ENCODE assay signal across 30 mouse cellular contexts in the genomic region with DNA sequence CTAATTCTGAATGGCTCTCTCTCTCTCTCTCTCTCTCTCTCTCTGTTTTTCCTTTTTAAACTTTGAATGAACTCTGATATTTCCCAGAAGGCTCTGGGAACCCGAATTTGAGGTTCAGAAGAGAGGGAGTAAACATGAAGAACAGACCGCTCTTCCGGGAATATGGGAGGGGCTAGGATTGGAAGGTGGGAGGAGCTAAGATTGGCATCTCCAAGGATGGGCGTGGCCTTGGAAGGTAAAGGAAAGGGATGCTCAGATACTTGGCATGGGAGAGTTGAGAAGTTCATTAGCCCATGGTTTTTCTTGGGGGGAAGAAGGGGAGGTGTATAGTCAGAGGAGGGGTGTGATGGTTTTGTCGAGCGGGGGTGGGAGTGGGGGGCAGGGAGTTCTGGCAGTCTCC. TPM values are rescaled to one million over a fixed set of nuclear protein-coding genes. Genes with fewer than 3 reads are reported as not detected.
A peak's percentile ranks its signal among the peaks of the same experiment; 100 is the strongest.
DNase-seq lines count a peak whose midpoint lies in the region; ATAC-seq and TF ChIP-seq lines count a peak whose summit lies in the region.
"Had no signal": no experiment of that assay in that cellular context is flagged by ENCODE, and none has a peak within 500 bp of the region (broad histone marks: within the 10 kb centered on the region; RNA-seq: fewer than 3 reads in every experiment).

No protein-coding gene starts in this region.

- peak; percentile 33 for DNase-seq in forebrain, embryonic 11.5 days (ENCODE audit: low spot score)
- peak; percentile 19 for DNase-seq in lung, embryonic 14.5 days
- no peak for DNase-seq in lung, postnatal 14 days
- DNase-seq in ZHBTc4 (ENCODE audit: low read depth, low spot score) = peak; percentile 43
- no peak for DNase-seq in stomach, postnatal 0 days (ENCODE audit: low spot score)
- no peak for DNase-seq in cerebellum, postnatal 36 days
- DNase-seq: cerebellum, adult 2 months; cerebellum, postnatal 25 days; gastrocnemius, adult 2 months; heart, adult 2 months; kidney, adult 9 months; layer of hippocampus, postnatal 36 days; left cerebral cortex, postnatal 4 days; liver, postnatal 0 days had no signal

- 64% methylated on average over 6 of the region's 6 CpGs for WGBS in forebrain, embryonic 11.5 days
- WGBS in forebrain, embryonic 13.5 days = 69% methylated on average over 6 of the region's 6 CpGs
- 41% methylated on average over 6 of the region's 6 CpGs for WGBS in lung, embryonic 14.5 days
- WGBS in stomach, postnatal 0 days = 49% methylated on average over 6 of the region's 6 CpGs

- no peak overlapping the region for H3K4me3 ChIP-seq in forebrain, embryonic 11.5 days (ENCODE audit: low read depth, low read length)
- no peak overlapping the region for H3K4me3 ChIP-seq in forebrain, embryonic 13.5 days
- no peak overlapping the region for H3K4me3 ChIP-seq in lung, embryonic 14.5 days (ENCODE audit: low read depth, low read length)
- H3K4me3 ChIP-seq in stomach, postnatal 0 days (ENCODE audit: low read depth, low read length) = no peak overlapping the region
- H3K4me3 ChIP-seq: forebrain, embryonic 15.5 days; gastrocnemius, adult 2 months; heart, adult 2 months; heart, embryonic 13.5 days; hindbrain, embryonic 10.5 days; hindbrain, embryonic 15.5 days; liver, embryonic 12.5 days; megakaryocyte, embryonic 14.5 days; midbrain, embryonic 12.5 days; myocyte; neural tube, embryonic 12.5 days had no signal

- TF ChIP-seq CTCF in lung, embryonic 14.5 days (IDR thresholded peaks at IDR 0.05; ENCODE audit: low read depth) = no peak
- no peak for TF ChIP-seq CTCF in stomach, postnatal 0 days (IDR thresholded peaks at IDR 0.05; ENCODE audit: low read depth)

- ATAC-seq in forebrain, embryonic 11.5 days (replicated peaks; ENCODE audit: low FRiP score) = no peak
- no peak for ATAC-seq in forebrain, embryonic 13.5 days
- ATAC-seq in lung, embryonic 14.5 days (ENCODE audit: insufficient read depth) = no peak
- ATAC-seq in stomach, postnatal 0 days (ENCODE audit: low FRiP score, low TSS enrichment) = peak; percentile 18; the same call in 1 of the 2 replicates
- ATAC-seq: forebrain, embryonic 15.5 days; inflammation-experienced regulatory T-cells, adult 6 months; liver, embryonic 12.5 days; liver, postnatal 0 days had no signal

- no peaks in the 10 kb centered on the region for H3K9me3 ChIP-seq in forebrain, embryonic 11.5 days (ENCODE audit: control insufficient read depth, low read length)
- H3K9me3 ChIP-seq in forebrain, embryonic 13.5 days (replicated peaks) = no peaks in the 10 kb centered on the region
- no peaks in the 10 kb centered on the region for H3K9me3 ChIP-seq in lung, embryonic 14.5 days (ENCODE audit: low read depth, low read length)
- no peaks in the 10 kb centered on the region for H3K9me3 ChIP-seq in stomach, postnatal 0 days (ENCODE audit: control insufficient read depth, low read length)
- H3K9me3 ChIP-seq: forebrain, embryonic 15.5 days; heart, embryonic 13.5 days; hindbrain, embryonic 10.5 days; hindbrain, embryonic 15.5 days; liver, embryonic 12.5 days; megakaryocyte, embryonic 14.5 days; midbrain, embryonic 12.5 days; neural tube, embryonic 12.5 days had no signal

- no peak for TF ChIP-seq EP300 in stomach, postnatal 0 days (optimal IDR thresholded peaks at IDR 0.05)

- H3K4me1 ChIP-seq in forebrain, embryonic 11.5 days (replicated peaks; ENCODE audit: control insufficient read depth, insufficient read depth, low read length) = no peaks in the 10 kb centered on the region
- H3K4me1 ChIP-seq in forebrain, embryonic 13.5 days = no peaks in the 10 kb centered on the region
- no peaks in the 10 kb centered on the region for H3K4me1 ChIP-seq in lung, embryonic 14.5 days (ENCODE audit: insufficient read depth)
- no peaks in the 10 kb centered on the region for H3K4me1 ChIP-seq in stomach, postnatal 0 days (replicated peaks; ENCODE audit: control insufficient read depth, insufficient read depth)
- H3K4me1 ChIP-seq: forebrain, embryonic 15.5 days; heart, embryonic 13.5 days; hindbrain, embryonic 10.5 days; hindbrain, embryonic 15.5 days; liver, embryonic 12.5 days; megakaryocyte, embryonic 14.5 days; midbrain, embryonic 12.5 days; neural tube, embryonic 12.5 days had no signal

- no peak overlapping the region for H3K9ac ChIP-seq in forebrain, embryonic 11.5 days (ENCODE audit: low read length)
- no peak overlapping the region for H3K9ac ChIP-seq in forebrain, embryonic 13.5 days
- no peak overlapping the region for H3K9ac ChIP-seq in lung, embryonic 14.5 days
- H3K9ac ChIP-seq in stomach, postnatal 0 days (ENCODE audit: low read length) = no peak overlapping the region
- H3K9ac ChIP-seq: forebrain, embryonic 15.5 days; heart, embryonic 13.5 days; hindbrain, embryonic 15.5 days; liver, embryonic 12.5 days; liver, postnatal 0 days; midbrain, embryonic 12.5 days; neural tube, embryonic 12.5 days had no signal

- no peak overlapping the region for H3K4me2 ChIP-seq in forebrain, embryonic 11.5 days (ENCODE audit: low read depth, low read length, severe bottlenecking)
- H3K4me2 ChIP-seq in forebrain, embryonic 13.5 days = no peak overlapping the region
- no peak overlapping the region for H3K4me2 ChIP-seq in lung, embryonic 14.5 days
- no peak overlapping the region for H3K4me2 ChIP-seq in stomach, postnatal 0 days (replicated peaks; ENCODE audit: low read depth)
- H3K4me2 ChIP-seq: forebrain, embryonic 15.5 days; heart, embryonic 13.5 days; hindbrain, embryonic 15.5 days; liver, embryonic 12.5 days; midbrain, embryonic 12.5 days; neural tube, embryonic 12.5 days had no signal

- H3K36me3 ChIP-seq in forebrain, embryonic 11.5 days (ENCODE audit: control insufficient read depth, insufficient read depth, low read length) = no peaks in the 10 kb centered on the region
- no peaks in the 10 kb centered on the region for H3K36me3 ChIP-seq in forebrain, embryonic 13.5 days (ENCODE audit: poor library complexity, severe bottlenecking)
- no peaks in the 10 kb centered on the region for H3K36me3 ChIP-seq in lung, embryonic 14.5 days (ENCODE audit: insufficient read depth)
- H3K36me3 ChIP-seq in stomach, postnatal 0 days (ENCODE audit: control insufficient read depth, insufficient read depth, low read length) = no peaks in the 10 kb centered on the region
- H3K36me3 ChIP-seq: forebrain, embryonic 15.5 days; G1E; heart, embryonic 13.5 days; hindbrain, embryonic 10.5 days; hindbrain, embryonic 15.5 days; liver, embryonic 12.5 days; midbrain, embryonic 12.5 days; neural tube, embryonic 12.5 days had no signal

- H3K27me3 ChIP-seq in forebrain, embryonic 11.5 days (ENCODE audit: control insufficient read depth, insufficient read depth, low read length) = no peaks in the 10 kb centered on the region
- no peaks in the 10 kb centered on the region for H3K27me3 ChIP-seq in forebrain, embryonic 13.5 days
- H3K27me3 ChIP-seq in lung, embryonic 14.5 days (ENCODE audit: insufficient read depth, low read length) = no peaks in the 10 kb centered on the region
- no peaks in the 10 kb centered on the region for H3K27me3 ChIP-seq in stomach, postnatal 0 days (ENCODE audit: control insufficient read depth, insufficient read depth, low read length)
- H3K27me3 ChIP-seq: forebrain, embryonic 15.5 days; heart, embryonic 13.5 days; hindbrain, embryonic 15.5 days; liver, embryonic 12.5 days; midbrain, embryonic 12.5 days; neural tube, embryonic 12.5 days had no signal

- no peak overlapping the region for H3K27ac ChIP-seq in forebrain, embryonic 11.5 days (ENCODE audit: low read depth, low read length)
- no peak overlapping the region for H3K27ac ChIP-seq in forebrain, embryonic 13.5 days
- no peak overlapping the region for H3K27ac ChIP-seq in lung, embryonic 14.5 days (ENCODE audit: low read depth)
- H3K27ac ChIP-seq in stomach, postnatal 0 days (replicated peaks) = no peak overlapping the region
- H3K27ac ChIP-seq: forebrain, embryonic 15.5 days; gastrocnemius, adult 2 months; heart, adult 2 months; heart, embryonic 13.5 days; hindbrain, embryonic 10.5 days; hindbrain, embryonic 15.5 days; liver, embryonic 12.5 days; midbrain, embryonic 12.5 days; neural tube, embryonic 12.5 days had no signal

RNA-seq across cellular contexts. Expression of a gene that starts 17.5 kb away (rescaled TPM):
- polyA plus RNA-seq in forebrain, embryonic 11.5 days (2014; fragmentation: Nextera tagmentation; extraction: Ambion mirVana) = not detected in 2 replicates
- not detected in 2 replicates for polyA plus RNA-seq in forebrain, embryonic 13.5 days (2015; fragmentation: Nextera tagmentation; extraction: Ambion mirVana)
- polyA plus RNA-seq in lung, embryonic 14.5 days (2014; fragmentation: Nextera tagmentation; extraction: Ambion mirVana) = 0.27 TPM in 1 of 2 replicates, not detected in the other
- 1.2 and 1.5 TPM in 2 replicates for polyA plus RNA-seq in stomach, postnatal 0 days (2015; fragmentation: Nextera tagmentation; extraction: Ambion mirVana)
- polyA plus RNA-seq: cerebellum, adult 2 months; embryonic facial prominence, embryonic 11.5 days; forebrain, embryonic 15.5 days; G1E; hindbrain, embryonic 10.5 days; hindbrain, embryonic 15.5 days; inflammation-experienced regulatory T-cells, adult 6 months; limb, embryonic 14.5 days; liver, embryonic 12.5 days; midbrain, embryonic 12.5 days; midbrain, postnatal 0 days; myocyte; neural tube, embryonic 12.5 days had no signal

RNA-seq across cellular contexts. Expression of a gene that starts 31.8 kb away (rescaled TPM):
- not detected in 2 replicates for polyA plus RNA-seq in forebrain, embryonic 11.5 days (2014; fragmentation: Nextera tagmentation; extraction: Ambion mirVana)
- polyA plus RNA-seq in forebrain, embryonic 13.5 days (2015; fragmentation: Nextera tagmentation; extraction: Ambion mirVana) = not detected in 2 replicates
- not detected in 2 replicates for polyA plus RNA-seq in lung, embryonic 14.5 days (2014; fragmentation: Nextera tagmentation; extraction: Ambion mirVana)
- 0.12 and 0.18 TPM in 2 replicates for polyA plus RNA-seq in stomach, postnatal 0 days (2015; fragmentation: Nextera tagmentation; extraction: Ambion mirVana)
- polyA plus RNA-seq: cerebellum, adult 2 months; embryonic facial prominence, embryonic 11.5 days; forebrain, embryonic 15.5 days; G1E; hindbrain, embryonic 10.5 days; hindbrain, embryonic 15.5 days; inflammation-experienced regulatory T-cells, adult 6 months; midbrain, embryonic 12.5 days; myocyte; neural tube, embryonic 12.5 days; stomach, embryonic 14.5 days had no signal

RNA-seq across cellular contexts. Expression of a gene that starts 57.5 kb away (rescaled TPM):
- 11.0 and 11.8 TPM in 2 replicates for polyA plus RNA-seq in forebrain, embryonic 11.5 days (2014; fragmentation: Nextera tagmentation; extraction: Ambion mirVana)
- 17.7 and 19.9 TPM in 2 replicates for polyA plus RNA-seq in forebrain, embryonic 13.5 days (2015; fragmentation: Nextera tagmentation; extraction: Ambion mirVana)
- 5.4 and 5.8 TPM in 2 replicates for polyA plus RNA-seq in lung, embryonic 14.5 days (2014; fragmentation: Nextera tagmentation; extraction: Ambion mirVana)
- polyA plus RNA-seq in stomach, postnatal 0 days (2015; fragmentation: Nextera tagmentation; extraction: Ambion mirVana) = 2.4 and 2.5 TPM in 2 replicates
- polyA plus RNA-seq: G1E, myocyte had no signal

Comparison
In these comparisons a context has a peak if more than half of its experiments do, and no peak if none do; other contexts are left out.
1. DNase-seq: peak in forebrain, embryonic 11.5 days (single experiment), lung, embryonic 14.5 days (single experiment) and ZHBTc4 (single experiment); none in lung, postnatal 14 days (single experiment), stomach, postnatal 0 days (single experiment) and cerebellum, postnatal 36 days (0 of 2).